ENCODE assay signal across 8 mouse cellular contexts in the genomic region with DNA sequence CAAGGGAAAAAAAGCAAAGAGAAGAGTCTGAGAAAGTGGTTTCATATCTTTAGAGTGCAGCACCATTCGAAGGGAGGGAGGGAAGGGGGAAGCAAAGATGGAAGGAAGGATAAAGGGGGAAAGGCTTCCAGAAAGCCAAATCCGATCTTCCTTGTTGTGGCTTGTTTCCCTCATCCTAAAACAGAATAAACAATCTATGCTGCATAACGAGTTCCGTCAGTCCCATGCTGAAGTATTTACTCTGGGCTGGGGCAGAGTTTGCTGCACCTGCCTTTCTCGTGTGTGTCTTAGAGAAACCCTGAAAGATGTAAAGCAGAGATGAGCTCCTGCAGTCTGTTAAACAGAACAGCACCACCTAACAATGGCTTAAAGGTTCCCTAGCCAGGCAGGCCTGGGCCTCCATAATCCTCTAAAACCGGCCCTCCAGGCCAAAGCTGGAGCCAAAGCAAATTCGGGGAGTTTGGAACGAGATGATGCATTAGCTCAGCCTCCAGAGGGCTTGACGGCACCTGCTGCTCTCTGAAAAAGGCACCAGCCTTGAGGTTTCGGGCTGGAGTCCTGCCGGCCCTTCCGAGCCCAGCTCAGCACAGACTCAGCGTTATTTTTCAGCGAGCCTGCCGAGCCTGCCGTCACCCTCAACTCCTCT. TPM values are rescaled to one million over a fixed set of nuclear protein-coding genes. Genes with fewer than 3 reads are reported as not detected.
DNase-seq lines count a peak whose midpoint lies in the region; ATAC-seq and TF ChIP-seq lines count a peak whose summit lies in the region.

No protein-coding gene starts in this region.

- peak overlapping the region; percentile 53 for H3K9ac ChIP-seq in lung, embryonic 16.5 days (ENCODE audit: low read length)
- peak overlapping the region; percentile 73 for H3K9ac ChIP-seq in heart, embryonic 14.5 days (ENCODE audit: low read length)
- peak overlapping the region; percentile 27; the same call in 1 of the 2 replicates for H3K9ac ChIP-seq in liver, postnatal 0 days (replicated peaks)

- 0 out of 2 replicates have a peak, but pooled peaks have one; percentile 4 for TF ChIP-seq CTCF in liver, postnatal 0 days (IDR thresholded peaks at IDR 0.05; ENCODE audit: low read depth)

- ATAC-seq in lung, embryonic 16.5 days (ENCODE audit: low read depth) = no peak
- ATAC-seq in heart, embryonic 14.5 days (ENCODE audit: insufficient number of reproducible peaks, insufficient read depth, low FRiP score, low read depth) = no peak
- 0 out of 2 replicates have a peak, but pooled peaks have one; percentile 6 for ATAC-seq in liver, postnatal 0 days
- no peak for ATAC-seq in inflammation-experienced regulatory T-cells, adult 6 months

- H3K4me2 ChIP-seq in lung, embryonic 16.5 days (ENCODE audit: low read depth, low read length) = peak overlapping the region; percentile 51
- H3K4me2 ChIP-seq in heart, embryonic 14.5 days (ENCODE audit: low read length) = peak overlapping the region; percentile 57
- peak overlapping the region; percentile 55 for H3K4me2 ChIP-seq in liver, postnatal 0 days (ENCODE audit: low read depth, low read length)

- H3K36me3 ChIP-seq in lung, embryonic 16.5 days (ENCODE audit: control insufficient read depth, insufficient read depth, low read length) = no peaks in the 10 kb centered on the region
- no peaks in the 10 kb centered on the region for H3K36me3 ChIP-seq in heart, embryonic 14.5 days (ENCODE audit: control insufficient read depth, insufficient read depth, low read length)
- H3K36me3 ChIP-seq in liver, postnatal 0 days (replicated peaks; ENCODE audit: insufficient read depth, low read length) = no peaks in the 10 kb centered on the region; the same call in 1 of the 2 replicates

- no peaks in the 10 kb centered on the region for H3K27me3 ChIP-seq in lung, embryonic 16.5 days (ENCODE audit: control insufficient read depth, insufficient read depth, low read depth, low read length)
- H3K27me3 ChIP-seq in heart, embryonic 14.5 days (ENCODE audit: control insufficient read depth, insufficient read depth, low read length) = no peaks in the 10 kb centered on the region
- H3K27me3 ChIP-seq in liver, postnatal 0 days (ENCODE audit: insufficient read depth, low read length) = no peaks in the 10 kb centered on the region

- no peaks in the 10 kb centered on the region for H3K9me3 ChIP-seq in lung, embryonic 16.5 days (ENCODE audit: control insufficient read depth, low read length)
- no peaks in the 10 kb centered on the region for H3K9me3 ChIP-seq in heart, embryonic 14.5 days (ENCODE audit: control insufficient read depth, low read length)
- no peaks in the 10 kb centered on the region for H3K9me3 ChIP-seq in liver, postnatal 0 days (ENCODE audit: low read length)

- peak; percentile 53 for DNase-seq in adrenal gland, adult 2 months
- no peak for DNase-seq in adrenal gland, adult 8-10 months
- no peak for DNase-seq in lung, postnatal 4 days
- peak; percentile 34 for DNase-seq in liver, postnatal 0 days
- DNase-seq in ovary, adult 18-20 months (ENCODE audit: low spot score) = no peak

- TF ChIP-seq EP300 in liver, postnatal 0 days (IDR thresholded peaks at IDR 0.05; ENCODE audit: low read depth) = peak; percentile 18; the same call in 1 of the 2 replicates

- H3K27ac ChIP-seq in lung, embryonic 16.5 days (ENCODE audit: low read length) = peak overlapping the region; percentile 98
- H3K27ac ChIP-seq in heart, embryonic 14.5 days (replicated peaks in 1 of 2; ENCODE audit: control insufficient read depth in 1 of 2, insufficient read depth in 1 of 2, low read depth in 2 of 2, low read length in 2 of 2) = peak overlapping the region; percentile 97 to 99
- peak overlapping the region; percentile 73 for H3K27ac ChIP-seq in liver, postnatal 0 days (ENCODE audit: low read depth)

- no peak overlapping the region for H3K4me3 ChIP-seq in lung, embryonic 16.5 days (ENCODE audit: low read length)
- no peak overlapping the region for H3K4me3 ChIP-seq in heart, embryonic 14.5 days (ENCODE audit: control insufficient read depth in 1 of 2, insufficient read depth in 1 of 2, low read depth in 1 of 2, low read length in 2 of 2)
- H3K4me3 ChIP-seq in liver, postnatal 0 days (ENCODE audit: low read depth, low read length) = no peak overlapping the region

- 30% methylated on average over 16 of the region's 16 CpGs for WGBS in lung, embryonic 16.5 days
- 17% methylated on average over 16 of the region's 16 CpGs for WGBS in heart, embryonic 14.5 days
- 17% methylated on average over 16 of the region's 16 CpGs for WGBS in liver, postnatal 0 days (ENCODE audit: insufficient replicate concordance)

- peaks cover 86% of the 10 kb centered on the region for H3K4me1 ChIP-seq in lung, embryonic 16.5 days (replicated peaks; ENCODE audit: control insufficient read depth, insufficient read depth, low read length)
- peaks cover 72 to 91% of the 10 kb centered on the region in 2 experiments for H3K4me1 ChIP-seq in heart, embryonic 14.5 days (ENCODE audit: control insufficient read depth in 2 of 2, insufficient read depth in 2 of 2, low read length in 2 of 2)
- peaks cover 78% of the 10 kb centered on the region for H3K4me1 ChIP-seq in liver, postnatal 0 days (ENCODE audit: insufficient read depth)

RNA-seq across cellular contexts. Expression of gene Rassf3, which starts 43.4 kb away (rescaled TPM):
- total RNA-seq in adrenal gland, adult 2 months (2021) = 10 to 100 TPM; 32.2 to 50.9 TPM
- polyA plus RNA-seq in adrenal gland, adult 2 months (2012; rRNA removed) = 9.2 and 9.3 TPM in 2 replicates
- total RNA-seq in adrenal gland, adult 8-10 months (2022) = 10 to 100 TPM; 36.3 to 54.6 (median 44.0) TPM
- 19.7 and 20.7 TPM in 2 replicates for polyA plus RNA-seq in lung, embryonic 16.5 days (2015; fragmentation: Nextera tagmentation; extraction: Ambion mirVana)
- polyA plus RNA-seq in heart, embryonic 14.5 days (2014; fragmentation: Nextera tagmentation; extraction: Ambion mirVana) = 25.1 and 25.3 TPM in 2 replicates
- 16.4 and 16.6 TPM in 2 replicates for polyA plus RNA-seq in liver, postnatal 0 days (2015; fragmentation: Nextera tagmentation; extraction: Ambion mirVana)
- polyA plus RNA-seq in inflammation-experienced regulatory T-cells, adult 6 months (2017; shearing (Covaris generic)) = 1 to 10 TPM; 6.1 to 6.8 (median 6.2) TPM

Comparison
In these comparisons a context has a peak if more than half of its experiments do, and no peak if none do; other contexts are left out.
1. DNase-seq: peak in adrenal gland, adult 2 months (single experiment) and liver, postnatal 0 days (single experiment); none in adrenal gland, adult 8-10 months (single experiment), lung, postnatal 4 days (0 of 2) and ovary, adult 18-20 months (single experiment).
2. Peak in every context shown above with its lines, with median percentiles within 50 percentile points of each other: H3K27ac ChIP-seq, H3K4me2 ChIP-seq and H3K9ac ChIP-seq.